Mouse (Mus musculus) thymus, adult 18-20 months (tissue): Measurements from ENCODE around the gene Ubash3b.

Experiments
- DNase-seq, 2 experiments: peaks; one replicate each; pipeline ENCODE4 v3.0.0; 2022; ENCODE audit warnings: mixed read lengths in 2 of 2

Gene Ubash3b

DNA sequence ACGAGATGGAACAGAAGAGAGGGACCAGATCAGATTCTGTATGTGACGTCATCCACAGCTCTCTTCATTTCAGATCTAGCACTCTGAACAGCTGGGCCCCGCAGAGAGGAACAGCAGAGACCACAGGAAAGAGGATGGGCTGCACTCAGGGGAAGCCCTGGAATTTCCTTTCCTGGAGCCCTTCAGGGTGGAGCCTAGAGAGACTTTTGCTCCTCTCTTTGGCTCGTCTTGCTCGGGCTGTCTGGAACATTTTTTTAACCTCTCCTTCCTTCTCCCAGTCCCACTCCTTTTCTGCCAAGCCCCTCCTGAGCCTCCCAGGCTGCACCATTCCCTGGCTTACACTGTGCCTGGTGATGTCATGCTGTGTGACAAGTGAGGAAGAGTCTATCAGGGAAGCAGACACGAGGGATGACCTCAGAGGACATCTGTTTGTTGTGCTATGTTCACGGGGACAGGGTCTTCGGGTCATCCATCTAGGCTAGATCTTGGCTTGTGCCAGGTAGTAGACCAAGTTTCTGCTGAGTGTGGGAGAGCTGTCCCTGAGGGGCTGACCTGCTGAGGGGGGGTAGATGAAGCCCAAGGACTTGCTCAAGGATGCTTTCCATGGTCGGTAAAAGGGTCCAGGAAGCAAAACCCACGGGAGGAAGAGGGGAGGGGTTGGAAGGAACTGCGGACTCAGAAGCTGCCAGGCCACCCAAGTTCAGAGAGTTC is 77.2 kb downstream of the Ubash3b start:
- DNase-seq: peak in 1 of 2 experiments; percentile 22

DNA sequence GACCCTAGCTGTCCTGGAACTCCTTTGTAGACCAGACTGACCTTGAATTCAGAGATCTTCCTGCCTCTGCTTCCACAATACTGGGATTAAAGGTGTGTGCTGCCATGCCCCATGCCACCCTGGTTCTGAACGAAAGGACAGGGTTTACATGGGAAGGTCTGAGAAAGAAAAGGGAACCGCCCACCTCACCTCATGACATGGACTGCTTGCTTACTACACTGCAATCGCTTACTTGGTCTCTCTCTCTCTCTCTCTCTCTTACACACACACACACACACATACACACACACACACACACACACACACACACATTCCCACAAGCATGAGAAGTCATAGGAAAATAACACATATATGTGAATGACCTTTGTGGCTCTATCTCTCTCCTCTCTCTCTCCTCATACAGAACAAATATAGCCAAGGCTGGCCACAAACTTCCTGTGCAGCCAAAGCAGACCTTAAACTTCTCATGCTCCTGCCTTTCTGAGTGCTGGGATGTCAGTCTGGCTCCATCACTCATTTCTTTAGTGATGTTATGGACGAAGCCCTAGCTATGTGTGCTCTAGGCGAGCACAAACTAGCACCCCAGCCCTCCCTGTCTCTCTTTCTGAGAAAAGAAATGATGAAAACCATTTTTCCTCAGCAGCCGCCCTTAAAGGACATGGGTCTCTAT is 78.0 kb downstream of the Ubash3b start:
- no peak for DNase-seq

DNA sequence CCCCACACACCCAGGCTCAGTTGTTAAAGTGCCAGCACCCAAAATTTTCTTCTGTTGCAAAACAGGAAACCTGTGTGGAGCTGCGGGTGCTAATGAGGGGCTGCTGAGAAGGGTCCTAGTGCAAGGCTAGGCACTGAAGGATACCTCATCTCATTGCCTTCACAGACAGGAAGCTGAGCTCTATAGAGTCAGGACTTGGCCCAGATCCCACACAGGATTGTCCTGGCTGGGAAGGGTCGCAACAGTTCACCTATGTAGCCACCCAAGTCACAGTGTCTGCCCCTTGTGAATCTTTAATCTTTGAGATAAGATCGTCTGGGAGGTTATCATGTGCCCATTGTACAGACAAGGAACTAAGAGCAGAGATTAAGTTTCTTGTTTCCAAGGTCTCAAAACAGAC is 78.6 kb downstream of the Ubash3b start:
- no peak for DNase-seq

DNA sequence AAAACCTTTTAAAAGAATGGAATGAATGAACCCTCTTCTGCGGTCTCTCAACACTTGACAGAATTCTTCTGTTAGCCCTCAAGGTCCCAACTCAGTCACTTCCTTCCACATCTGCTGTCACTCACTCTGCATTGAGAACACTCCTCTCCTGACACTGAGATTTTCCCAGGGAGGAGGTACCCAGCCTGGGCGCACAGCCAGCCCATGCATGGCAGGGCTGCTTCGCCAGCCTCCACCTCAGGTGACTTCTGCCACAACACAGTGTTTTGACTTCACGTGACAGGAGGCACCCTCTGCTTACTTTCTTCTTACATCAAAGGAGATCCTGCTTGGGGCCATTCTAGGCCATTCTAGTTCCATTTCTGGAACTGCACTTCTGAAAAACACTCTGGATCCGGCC is 80.6 kb downstream of the Ubash3b start:
- DNase-seq: peak; percentile 47 to 68

- DNase-seq: no peak
These were observed 81.9 kb downstream of the Ubash3b start for GRCm38 (mm10) chr9:41079428-41080155.

DNA sequence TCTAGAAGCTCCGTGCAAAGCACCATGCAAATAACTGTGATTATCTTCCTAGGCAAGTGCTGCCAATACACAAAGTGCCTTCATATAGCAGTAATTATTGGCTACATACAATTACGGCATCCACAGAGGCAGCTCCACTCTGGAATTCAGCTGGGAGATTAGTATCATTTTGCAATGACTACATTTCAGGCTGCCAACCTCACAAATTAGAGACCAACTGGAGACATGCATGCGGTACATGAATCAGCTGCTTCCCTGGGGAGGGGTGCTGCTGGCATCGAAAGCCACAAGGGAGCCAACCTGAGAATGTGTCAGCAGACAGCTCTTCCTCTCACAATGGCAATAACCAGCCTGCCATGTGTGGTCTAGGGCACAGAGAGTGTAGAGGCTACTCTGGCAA is 83.3 kb downstream of the Ubash3b start:
- DNase-seq: no peak

DNA sequence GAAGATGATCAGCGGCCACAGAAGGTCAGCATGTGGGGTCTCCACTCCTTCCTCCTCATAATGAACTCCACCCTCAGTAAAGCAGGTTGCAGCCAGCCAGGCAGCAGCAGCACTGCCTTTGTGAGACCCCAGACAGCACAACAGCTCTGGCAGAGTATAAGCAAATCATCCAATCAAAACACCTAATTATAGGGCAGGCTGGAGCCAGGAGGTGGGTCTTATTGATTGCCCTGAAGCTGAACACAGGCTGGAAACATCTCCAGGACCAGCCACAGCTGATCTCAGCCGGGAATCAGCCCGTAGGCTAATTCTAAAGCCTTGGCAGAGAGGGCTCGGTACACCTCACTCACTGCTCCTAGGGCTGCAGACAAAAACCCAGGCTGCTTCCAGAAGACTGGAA is 85.3 kb downstream of the Ubash3b start:
- DNase-seq: no peak

- no peak for DNase-seq
These were observed 86.0 kb downstream of the Ubash3b start for GRCm38 (mm10) chr9:41075528-41075927.

- peak; percentile 69 to 83 for DNase-seq
These were observed 88.1 kb downstream of the Ubash3b start for GRCm38 (mm10) chr9:41073196-41074009.

- DNase-seq: peak; percentile 13 to 51
These were observed 88.7 kb downstream of the Ubash3b start for GRCm38 (mm10) chr9:41072786-41073185.

DNA sequence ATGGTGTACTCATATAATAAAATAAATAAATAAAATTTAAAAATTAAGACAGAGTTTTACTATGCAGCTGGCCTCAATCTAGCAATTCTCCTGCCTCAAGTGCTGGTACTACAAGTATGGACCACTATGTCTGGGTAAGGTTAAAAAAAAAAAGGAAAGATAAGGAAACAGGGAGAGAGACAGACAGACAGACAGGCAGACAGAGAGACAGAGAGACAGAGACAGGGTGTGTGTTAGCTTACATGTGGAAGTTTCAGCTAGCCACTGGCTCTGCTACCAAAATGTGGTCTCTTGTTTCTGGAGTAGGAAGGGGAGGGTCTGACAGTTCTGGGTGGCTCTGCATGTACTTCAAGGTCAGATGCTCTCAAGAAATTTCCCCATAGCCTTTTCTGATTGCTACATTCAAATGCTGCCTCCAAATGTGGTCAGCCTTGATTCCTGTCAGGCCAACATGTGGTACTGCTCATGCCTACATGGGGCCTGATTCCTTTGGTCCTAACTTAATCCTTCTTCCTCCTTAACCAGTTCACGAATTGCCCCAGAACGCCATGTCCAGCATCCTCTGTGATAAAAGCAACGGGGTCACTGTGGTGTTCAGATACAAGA is 89.5 kb downstream of the Ubash3b start:
- DNase-seq: no peak

- no peak for DNase-seq
These were observed 90.7 kb downstream of the Ubash3b start for GRCm38 (mm10) chr9:41070761-41071181.

DNA sequence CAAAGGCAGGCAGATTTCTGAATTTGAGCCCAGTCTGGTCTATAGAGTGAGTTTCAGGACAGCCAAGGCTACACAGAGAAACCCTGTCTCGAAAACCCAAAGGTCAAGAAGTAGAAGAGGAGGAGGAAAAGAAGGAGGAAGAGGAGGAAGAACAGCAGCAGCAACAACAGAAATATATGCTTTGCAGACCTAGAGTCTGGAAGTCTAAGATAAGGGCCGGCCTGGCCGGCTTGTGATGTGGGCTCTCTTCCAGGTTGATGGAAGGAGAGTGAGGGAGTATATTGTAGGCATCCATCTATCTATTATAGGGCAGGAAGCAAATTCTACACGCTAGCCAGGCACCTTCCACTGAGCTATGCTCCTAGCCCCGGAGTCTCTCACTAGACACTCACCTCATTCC is 92.0 kb downstream of the Ubash3b start:
- DNase-seq: no peak

- no peak for DNase-seq
These were observed 100.1 kb downstream of the Ubash3b start for GRCm38 (mm10) chr9:41061446-41061845.

DNA sequence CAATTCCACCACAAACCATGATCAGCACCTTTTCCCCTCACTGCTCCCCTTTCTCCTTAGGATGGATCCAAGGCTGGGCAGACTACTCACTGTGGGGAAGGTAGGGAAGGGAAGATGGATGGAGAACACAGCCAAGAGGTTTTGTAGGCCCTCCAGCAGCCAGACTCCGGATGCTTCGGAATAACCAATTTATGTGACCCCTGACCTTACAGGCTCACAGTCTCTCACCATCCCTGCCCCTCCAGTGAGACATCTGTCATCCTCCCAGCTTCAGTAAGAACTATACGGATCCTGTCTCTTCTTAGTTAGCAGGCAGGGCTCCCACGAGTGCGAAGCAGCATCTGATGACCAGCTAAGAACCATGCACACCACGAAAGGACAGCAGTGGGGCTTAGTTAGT is 100.9 kb downstream of the Ubash3b start:
- no peak for DNase-seq

GRCm38 (mm10) chr9:41058765-41059535 is 102.5 kb downstream of the Ubash3b start:
- DNase-seq: no peak

- no peak for DNase-seq
These were observed 107.3 kb downstream of the Ubash3b start for GRCm38 (mm10) chr9:41054166-41054565.

DNA sequence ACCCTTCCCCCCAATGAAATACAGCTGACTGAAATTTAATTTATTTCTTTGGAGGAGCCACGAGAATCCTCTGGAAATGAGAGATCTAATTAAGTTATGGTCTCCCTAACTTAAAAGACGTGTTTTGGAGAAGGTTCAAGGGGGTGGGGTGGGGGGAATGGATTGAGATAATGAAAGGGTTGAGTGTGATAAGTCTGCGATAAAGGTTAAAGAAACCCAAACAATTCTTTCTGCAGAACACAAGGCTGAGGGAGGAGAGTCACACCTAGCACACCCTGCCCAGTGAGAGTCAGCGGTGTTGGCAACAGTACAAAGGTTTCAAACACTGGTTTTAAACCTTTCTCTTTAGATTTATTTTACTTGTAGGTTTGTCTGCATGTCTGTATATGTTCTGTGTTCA is 108.0 kb downstream of the Ubash3b start:
- no peak for DNase-seq

DNA sequence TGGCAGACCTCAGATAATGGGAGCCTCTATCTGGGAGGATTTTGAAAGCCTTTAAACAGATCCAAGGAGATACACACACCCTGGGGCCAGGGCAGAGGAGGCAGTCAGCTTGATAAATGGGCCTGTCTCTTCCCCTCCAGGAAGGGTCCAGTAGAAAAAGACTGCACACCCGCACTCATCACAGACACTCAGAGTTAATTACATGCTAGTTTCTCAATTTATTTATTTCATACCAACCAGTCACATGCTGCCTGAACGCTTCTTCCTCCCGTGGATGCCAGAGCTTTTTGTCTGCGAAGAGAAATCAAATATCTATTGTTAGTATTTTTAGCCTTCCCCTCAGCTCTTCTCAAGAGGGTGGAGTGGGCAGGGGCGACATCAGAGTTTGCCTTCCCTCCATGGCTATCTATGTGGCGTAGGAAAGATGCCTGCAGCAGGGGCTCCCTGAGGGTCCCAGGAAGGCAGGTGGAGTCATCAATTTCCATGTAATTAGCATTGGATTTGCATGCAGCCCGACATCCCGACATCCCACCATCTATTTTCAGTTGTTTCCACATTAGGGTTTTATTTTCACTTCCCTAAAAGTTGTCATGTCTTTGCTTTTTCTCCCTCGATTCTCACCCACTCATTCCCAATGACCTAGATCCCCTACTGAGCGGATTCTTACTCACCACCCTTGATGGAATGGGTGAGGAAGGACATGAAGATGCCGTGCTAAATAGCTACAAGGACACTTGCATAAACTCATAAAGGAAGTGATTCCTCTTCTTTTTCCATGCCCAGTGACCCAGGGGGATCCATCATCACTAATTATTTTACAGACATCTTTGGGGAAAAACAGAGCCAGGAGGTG is 110.2 kb downstream of the Ubash3b start:
- DNase-seq: no peak

DNA sequence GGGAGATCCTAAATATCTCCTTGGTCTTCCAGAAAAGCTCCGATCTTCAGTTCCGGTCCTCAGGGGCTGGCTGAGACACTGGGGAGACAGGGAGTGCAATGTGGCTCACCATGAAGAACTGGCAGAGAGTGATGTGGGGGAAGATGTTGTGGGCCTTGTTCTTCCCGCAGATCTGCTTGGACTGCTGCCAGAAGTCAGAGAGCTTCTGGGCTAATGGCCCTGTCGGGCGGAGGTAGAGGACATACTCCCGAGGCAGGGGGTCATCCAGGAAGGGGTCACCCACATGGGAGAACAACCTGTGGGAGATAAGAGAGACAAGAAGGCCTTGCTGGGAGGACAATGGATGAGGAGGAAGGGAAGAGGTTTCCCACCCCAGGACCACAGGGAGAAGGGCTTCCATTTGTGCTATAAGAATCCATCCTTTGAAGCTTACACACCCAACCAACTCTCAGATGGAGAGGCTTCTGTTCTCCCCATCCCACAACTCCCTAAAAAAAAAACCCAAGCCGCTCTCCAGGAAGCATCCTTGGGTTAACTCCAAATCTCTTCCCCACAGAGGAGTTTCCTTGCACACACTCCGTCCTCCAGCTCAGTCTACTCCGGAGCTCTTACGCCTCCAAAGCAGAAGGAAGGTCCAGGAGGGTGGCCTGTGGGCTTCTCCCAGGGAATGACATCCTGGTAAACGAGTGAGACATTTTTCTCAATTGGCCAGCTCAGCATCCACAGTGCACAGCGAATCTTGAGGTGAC is 111.0 kb downstream of the Ubash3b start:
- DNase-seq: no peak
